Mouse (Mus musculus): ENCODE measurements around the gene D930048N14Rik. TPM values are rescaled to one million over a fixed set of nuclear protein-coding genes. Genes with fewer than 3 reads are reported as not detected.
A peak's percentile ranks its signal among the peaks of the same experiment; 100 is the strongest.
"Not testable (repeated sequence)": the region's sequence is repeated elsewhere in the genome, so short reads cannot be mapped to it uniquely, and the experiment has no call there.

D930048N14Rik gene
- 2.0 and 2.3 TPM in 2 replicates for polyA plus RNA-seq (2015; fragmentation: Nextera tagmentation; extraction: Ambion mirVana)

DNA sequence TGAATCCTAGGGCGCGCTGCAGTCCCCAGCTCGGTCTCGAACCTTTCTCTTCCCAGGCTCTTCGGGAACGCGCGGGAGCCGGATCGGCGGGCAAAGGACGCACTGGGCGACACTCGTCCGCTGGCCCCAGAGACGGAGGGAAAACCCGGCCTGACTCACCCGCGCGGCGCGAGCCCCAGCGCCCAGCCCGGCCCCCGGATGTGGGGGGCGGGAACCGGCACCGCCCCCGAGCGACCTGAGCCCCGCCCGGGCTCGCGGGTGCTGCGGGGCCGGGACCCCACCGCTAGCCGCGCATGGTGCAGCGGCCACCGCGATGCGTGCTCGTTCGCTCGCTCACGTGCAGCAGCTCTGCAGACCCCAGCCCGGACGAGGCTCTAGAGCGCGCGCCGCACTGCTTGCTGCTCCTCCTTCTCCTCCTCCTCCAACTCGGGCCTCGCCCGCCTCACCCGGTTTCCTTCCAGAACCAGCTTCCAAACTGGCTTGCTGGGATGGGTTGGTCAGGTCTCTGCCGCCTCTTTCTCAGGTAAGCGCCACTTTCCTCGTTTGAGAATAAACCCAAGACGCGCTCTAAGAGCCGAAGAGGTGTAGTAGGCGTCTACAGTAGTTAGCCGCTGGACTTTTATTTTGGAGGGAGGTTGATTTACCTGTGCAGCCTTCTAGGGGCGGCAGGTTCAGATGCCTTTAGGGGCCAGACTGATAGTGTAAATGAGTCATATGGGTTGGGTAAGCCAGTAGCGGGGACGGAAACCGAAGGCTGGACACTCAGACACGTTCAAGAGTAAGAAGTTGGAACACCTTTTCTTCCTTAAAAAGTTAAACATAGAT is at the start of gene D930048N14Rik, which contains the start of gene N4bp3:
D930048N14Rik (plus strand) TSS at position 264 of the 825 bp plus-strand sequence.
N4bp3 (minus strand) TSS at position 152 of the 825 bp plus-strand sequence.
- H3K9ac ChIP-seq (replicated peaks) = peak within 1 kb of the TSS; percentile 77
- H3K4me1 ChIP-seq = peaks cover 41% of the 10 kb centered on the region
- H3K27ac ChIP-seq (replicated peaks) = peak within 1 kb of the TSS; percentile 70
- peak; percentile 74 for ATAC-seq (ENCODE audit: low FRiP score)
- H3K4me3 ChIP-seq (replicated peaks) = peak within 1 kb of the TSS; percentile 74
- no peaks in the 10 kb centered on the region for H3K9me3 ChIP-seq (replicated peaks)
- no peaks in the 10 kb centered on the region for H3K36me3 ChIP-seq
- peaks cover 7% of the 10 kb centered on the region; the same call in 1 of the 2 replicates for H3K27me3 ChIP-seq (replicated peaks)
- H3K4me2 ChIP-seq = peak within 1 kb of the TSS; percentile 92
- WGBS = 2% methylated on average over 69 of the region's 70 CpGs

GRCm38 (mm10) chr11:51602253-51602652 is 48.5 kb upstream of the D930048N14Rik start:
- H3K9me3 ChIP-seq (replicated peaks) = no peaks in the 10 kb centered on the region
- no peak overlapping the region for H3K27ac ChIP-seq (replicated peaks)
- H3K4me2 ChIP-seq = no peak overlapping the region
- H3K4me1 ChIP-seq = peaks cover 45% of the 10 kb centered on the region
- H3K36me3 ChIP-seq = peaks cover 76% of the 10 kb centered on the region
- ATAC-seq (ENCODE audit: low FRiP score) = no peak
- H3K4me3 ChIP-seq (replicated peaks) = no peak overlapping the region
- H3K9ac ChIP-seq (replicated peaks) = no peak overlapping the region
- H3K27me3 ChIP-seq (replicated peaks) = no peaks in the 10 kb centered on the region
- 96% methylated on average over 3 of the region's 3 CpGs for WGBS

DNA sequence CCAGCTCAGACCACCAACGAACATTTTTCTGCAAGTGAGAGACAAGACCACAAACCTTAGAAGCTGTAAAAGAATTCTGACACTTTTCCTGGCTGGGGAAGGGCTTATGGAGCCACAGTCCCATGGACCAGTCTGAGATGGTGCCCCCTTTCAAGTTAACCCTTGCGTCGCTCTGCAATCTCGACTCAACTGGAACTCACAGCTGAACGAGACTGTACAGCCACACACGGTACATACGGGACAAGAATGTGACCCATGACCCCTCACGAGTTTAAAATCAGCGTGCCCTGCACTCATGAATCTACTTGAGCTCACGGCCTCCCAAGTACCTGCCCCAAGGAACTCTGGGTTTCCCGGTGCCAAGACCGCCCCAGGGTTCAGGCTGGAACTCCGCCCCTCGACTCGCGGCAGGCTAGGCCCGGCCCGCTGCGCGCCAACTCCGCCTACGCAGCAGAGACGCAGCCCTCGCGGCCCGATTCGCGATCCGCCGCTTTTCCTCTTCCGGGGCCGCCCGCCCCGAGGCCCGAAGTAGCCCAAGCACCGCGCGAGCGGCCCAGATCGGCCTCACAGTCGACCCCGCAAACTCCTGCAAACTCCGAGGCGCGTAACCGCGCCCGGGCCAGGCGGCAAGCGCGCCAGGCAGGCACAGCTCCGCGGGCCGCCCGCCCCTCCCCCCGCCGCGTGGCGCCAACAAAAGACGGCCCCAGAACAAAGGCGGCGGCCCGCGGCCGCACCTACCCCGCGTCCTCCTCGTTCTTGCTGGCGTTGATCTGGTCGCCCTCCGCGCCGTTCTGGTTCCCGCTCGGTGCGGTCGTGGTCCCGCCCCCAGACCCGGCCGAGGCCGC is 44.9 kb upstream of the D930048N14Rik start:
- Histone ChIP-seq H3K4me1 (peaks cover 49% of the 10 kb centered on the region), H3K4me2 (peak overlapping the region; percentile 91), H3K4me3 (replicated peaks) (peak overlapping the region; percentile 94), H3K36me3 (peaks cover 40% of the 10 kb centered on the region), H3K9me3 (replicated peaks) (no peaks in the 10 kb centered on the region), H3K27me3 (replicated peaks) (no peaks in the 10 kb centered on the region), H3K27ac (replicated peaks) (peak overlapping the region; percentile 95), H3K9ac (replicated peaks) (peak overlapping the region; percentile 98)
- peak; percentile 61 for ATAC-seq (ENCODE audit: low FRiP score)
- WGBS = under 1% methylated on average over 78 of the region's 81 CpGs

GRCm38 (mm10) chr11:51606447-51607095 is 44.2 kb upstream of the D930048N14Rik start, which contains the start of gene Hnrnpab:
Gene Hnrnpab (minus strand): TSS chr11:51606847.
- Histone ChIP-seq H3K27ac (replicated peaks) (peak within 1 kb of the TSS; percentile 95), H3K9ac (replicated peaks) (peak within 1 kb of the TSS; percentile 98), H3K9me3 (replicated peaks) (no peaks in the 10 kb centered on the region), H3K36me3 (peaks cover 32% of the 10 kb centered on the region), H3K4me3 (replicated peaks) (peak within 1 kb of the TSS; percentile 94), H3K27me3 (replicated peaks) (no peaks in the 10 kb centered on the region), H3K4me1 (peaks cover 45% of the 10 kb centered on the region), H3K4me2 (peak within 1 kb of the TSS; percentile 91)
- WGBS = under 1% methylated on average over 91 of the region's 91 CpGs
- peak; percentile 97 for ATAC-seq (ENCODE audit: low FRiP score)

DNA sequence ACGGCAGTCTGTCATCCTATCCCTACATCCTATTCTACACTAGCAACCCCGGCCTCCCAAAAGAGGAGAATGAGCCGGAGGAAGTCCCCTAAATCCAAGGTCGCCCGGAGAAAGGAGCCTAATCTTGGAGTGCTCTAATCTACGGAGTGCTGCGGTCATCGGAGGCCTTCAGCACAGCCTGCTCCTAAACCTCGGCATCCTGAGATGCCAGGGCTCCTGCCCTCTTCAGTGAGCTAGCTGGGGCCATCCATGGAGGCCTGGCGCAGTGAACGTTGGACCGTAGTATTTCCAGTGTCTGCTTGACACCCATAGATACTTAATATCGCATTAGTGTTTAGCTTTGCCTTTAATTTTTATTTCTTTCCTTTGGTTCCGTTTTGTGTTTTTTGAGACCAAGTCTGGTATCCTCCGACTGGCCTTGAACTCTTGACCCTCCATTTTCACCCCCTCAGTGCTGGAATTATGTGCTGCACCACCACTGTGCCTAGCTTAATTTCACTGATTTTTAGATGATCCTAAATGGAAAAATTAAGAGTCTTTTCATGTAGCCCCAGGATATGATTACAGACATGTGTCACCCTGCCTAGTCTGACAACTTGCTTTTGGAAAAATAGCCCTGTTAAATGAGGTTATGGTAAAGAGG is 43.5 kb upstream of the D930048N14Rik start:
- no peaks in the 10 kb centered on the region for H3K9me3 ChIP-seq (replicated peaks)
- H3K4me1 ChIP-seq = peaks cover 38% of the 10 kb centered on the region
- peak overlapping the region; percentile 77 for H3K4me2 ChIP-seq
- H3K9ac ChIP-seq (replicated peaks) = peak overlapping the region; percentile 79
- H3K27me3 ChIP-seq (replicated peaks) = no peaks in the 10 kb centered on the region
- peak overlapping the region; percentile 94 for H3K4me3 ChIP-seq (replicated peaks)
- ATAC-seq (ENCODE audit: low FRiP score) = peak; percentile 58
- H3K27ac ChIP-seq (replicated peaks) = peak overlapping the region; percentile 95
- H3K36me3 ChIP-seq = peaks cover 26% of the 10 kb centered on the region
- WGBS = 10% methylated on average over 15 of the region's 15 CpGs

DNA sequence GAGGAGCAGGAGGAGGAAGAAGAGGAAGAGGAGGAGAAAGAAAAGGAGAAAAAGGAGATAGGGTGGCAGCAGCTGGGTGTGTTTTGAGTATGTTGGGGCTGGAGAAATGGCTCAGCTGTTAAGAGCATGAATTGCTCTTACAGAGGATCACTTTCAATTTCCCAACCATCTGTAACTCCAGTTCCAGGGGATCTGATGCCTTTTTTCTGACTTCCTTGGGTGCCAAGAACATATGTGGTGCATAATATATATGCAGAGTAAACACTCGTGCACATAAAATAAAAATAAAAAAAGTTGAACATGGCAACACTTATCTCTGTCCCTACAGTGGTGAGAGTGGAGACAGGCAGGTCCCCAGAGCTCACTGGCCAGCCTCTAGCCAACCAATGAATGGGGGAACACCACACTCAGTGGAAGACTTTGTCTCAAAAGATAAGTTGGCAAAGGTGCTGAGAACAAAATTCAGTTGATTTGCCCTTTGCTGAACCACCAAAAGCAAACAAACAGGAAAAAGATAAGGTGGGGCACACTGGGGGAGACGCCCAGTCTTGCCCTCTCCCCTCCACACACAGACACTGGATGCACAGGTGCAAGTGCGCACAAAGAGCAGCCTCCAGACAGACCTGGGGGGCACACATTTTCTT is 41.4 kb upstream of the D930048N14Rik start:
- Histone ChIP-seq H3K4me3 (replicated peaks) (no peak overlapping the region), H3K36me3 (peaks cover 4% of the 10 kb centered on the region), H3K9ac (replicated peaks) (no peak overlapping the region), H3K9me3 (replicated peaks) (no peaks in the 10 kb centered on the region), H3K27ac (replicated peaks) (no peak overlapping the region), H3K27me3 (replicated peaks) (no peaks in the 10 kb centered on the region), H3K4me2 (no peak overlapping the region), H3K4me1 (peaks cover 19% of the 10 kb centered on the region)
- no peak for ATAC-seq (ENCODE audit: low FRiP score)
- WGBS = 83% methylated on average over 3 of the region's 3 CpGs

DNA sequence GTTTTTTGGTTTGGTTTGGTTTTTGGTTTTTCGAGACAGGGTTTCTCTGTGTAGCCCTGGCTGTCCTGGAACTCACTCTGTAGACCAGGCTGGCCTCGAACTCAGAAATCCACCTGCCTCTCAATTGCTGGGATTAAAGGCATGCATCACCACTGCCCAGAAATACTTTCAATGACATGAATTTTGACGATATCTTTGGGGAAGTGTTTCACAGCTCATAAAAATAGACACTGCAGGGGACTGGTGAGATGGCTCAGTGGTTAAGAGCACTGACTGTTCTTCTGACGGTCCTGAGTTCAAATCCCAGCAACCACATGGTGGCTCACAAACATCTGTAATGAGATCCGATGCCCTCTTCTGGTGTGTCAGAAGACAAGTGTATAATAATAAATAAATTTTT is 40.8 kb upstream of the D930048N14Rik start:
- ATAC-seq (ENCODE audit: low FRiP score); H3K36me3 ChIP-seq: not testable (repeated sequence)

DNA sequence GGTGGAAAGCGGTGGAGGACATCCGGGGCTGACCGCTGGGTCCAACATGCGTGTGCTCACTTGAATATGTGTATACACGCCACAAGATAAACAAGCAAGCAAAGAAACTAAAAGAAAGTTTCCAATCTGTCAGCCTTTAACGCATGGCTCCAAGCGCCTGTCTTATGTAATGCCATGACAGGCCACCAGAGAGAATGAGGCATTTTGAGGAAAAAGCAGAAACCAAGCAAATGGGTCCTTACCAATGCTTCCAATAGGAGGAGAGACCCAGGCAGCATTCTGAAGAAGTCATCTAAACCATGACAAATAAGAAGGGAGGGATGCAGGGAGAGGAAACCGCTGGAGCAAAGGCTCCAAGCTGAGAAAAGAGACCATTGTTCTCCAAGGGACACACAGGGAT is 36.5 kb upstream of the D930048N14Rik start:
- 79% methylated on average over 8 of the region's 8 CpGs for WGBS
- no peaks in the 10 kb centered on the region for H3K27me3 ChIP-seq (replicated peaks)
- H3K9me3 ChIP-seq (replicated peaks) = no peaks in the 10 kb centered on the region
- no peak overlapping the region for H3K9ac ChIP-seq (replicated peaks)
- H3K36me3 ChIP-seq = no peaks in the 10 kb centered on the region
- no peak overlapping the region for H3K4me3 ChIP-seq (replicated peaks)
- H3K4me1 ChIP-seq = peaks cover 17% of the 10 kb centered on the region
- ATAC-seq (ENCODE audit: low FRiP score) = no peak
- no peak overlapping the region for H3K27ac ChIP-seq (replicated peaks)
- no peak overlapping the region for H3K4me2 ChIP-seq

More for the DNA sequence above, 40.8 kb upstream of the D930048N14Rik start:
- H3K4me1 ChIP-seq = peaks cover 16% of the 10 kb centered on the region
- not testable (repeated sequence) for H3K4me3 ChIP-seq (replicated peaks); H3K9me3 ChIP-seq (replicated peaks); H3K27ac ChIP-seq (replicated peaks); H3K9ac ChIP-seq (replicated peaks); H3K27me3 ChIP-seq (replicated peaks); H3K4me2 ChIP-seq
- WGBS = 89% methylated on average over 5 of the region's 5 CpGs

DNA sequence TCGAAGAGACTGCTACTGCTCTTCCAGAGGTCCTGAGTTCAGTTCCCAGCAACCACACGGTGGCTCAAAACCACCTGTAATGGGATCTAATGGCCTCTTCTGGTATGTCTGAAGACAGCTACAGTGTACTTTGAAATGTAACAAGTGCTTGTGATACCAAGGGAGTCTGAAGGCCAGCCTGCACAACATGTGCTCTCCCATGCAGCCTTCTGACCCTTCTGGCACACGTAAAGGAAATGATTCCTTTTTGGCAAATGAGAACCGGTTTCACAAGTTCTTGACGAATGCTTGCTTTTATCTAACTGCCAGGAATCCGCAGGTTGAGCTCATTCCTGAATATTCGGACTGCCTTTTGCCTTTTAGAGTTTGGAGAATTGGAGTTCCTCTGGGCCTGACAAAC is 35.6 kb upstream of the D930048N14Rik start:
- peak overlapping the region; percentile 45 for H3K27ac ChIP-seq (replicated peaks)
- no peaks in the 10 kb centered on the region for H3K27me3 ChIP-seq (replicated peaks)
- H3K4me2 ChIP-seq = peak overlapping the region; percentile 61
- 49% methylated on average over 7 of the region's 7 CpGs for WGBS
- peak overlapping the region; percentile 36 for H3K9ac ChIP-seq (replicated peaks)
- no peaks in the 10 kb centered on the region for H3K36me3 ChIP-seq
- H3K4me3 ChIP-seq (replicated peaks) = peak overlapping the region; percentile 32
- peaks cover 19% of the 10 kb centered on the region for H3K4me1 ChIP-seq
- no peak for ATAC-seq (ENCODE audit: low FRiP score)
- H3K9me3 ChIP-seq (replicated peaks) = no peaks in the 10 kb centered on the region

DNA sequence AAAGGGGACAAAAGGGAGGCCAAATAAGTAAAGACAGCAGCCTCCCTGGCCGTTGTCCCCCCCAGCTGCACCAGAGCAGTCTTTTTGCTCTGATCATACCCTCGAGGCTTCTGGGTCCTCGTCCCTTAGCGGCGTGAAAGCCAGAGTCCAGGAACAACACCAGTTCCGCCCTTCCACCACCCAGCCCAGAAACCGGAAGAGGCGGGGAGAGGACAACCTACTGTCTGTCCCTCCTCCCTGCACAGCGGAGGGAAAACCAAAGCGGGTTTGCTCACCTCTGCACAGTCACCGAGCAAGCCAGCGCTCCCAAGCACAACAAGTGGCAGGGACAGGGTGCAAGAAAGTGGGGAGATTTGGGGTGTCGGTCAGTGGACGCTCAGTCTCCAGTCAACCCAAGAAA is 35.2 kb upstream of the D930048N14Rik start:
- H3K4me1 ChIP-seq = peaks cover 24% of the 10 kb centered on the region
- peak overlapping the region; percentile 32 for H3K4me3 ChIP-seq (replicated peaks)
- H3K27ac ChIP-seq (replicated peaks) = peak overlapping the region; percentile 45
- peak overlapping the region; percentile 61 for H3K4me2 ChIP-seq
- H3K36me3 ChIP-seq = no peaks in the 10 kb centered on the region
- 4% methylated on average over 14 of the region's 14 CpGs for WGBS
- no peaks in the 10 kb centered on the region for H3K9me3 ChIP-seq (replicated peaks)
- no peak for ATAC-seq (ENCODE audit: low FRiP score)
- H3K27me3 ChIP-seq (replicated peaks) = no peaks in the 10 kb centered on the region
- H3K9ac ChIP-seq (replicated peaks) = peak overlapping the region; percentile 36
